Mouse (Mus musculus): ENCODE measurements around the gene Slc25a26.

- TF ChIP-seq CTCF (IDR thresholded peaks at IDR 0.05; ENCODE audit: control insufficient read depth, insufficient read depth, insufficient read length) = no peak
- TF ChIP-seq CEBPB (IDR thresholded peaks at IDR 0.05; ENCODE audit: low read depth) = no peak
- no peak for TF ChIP-seq MYOG (IDR thresholded peaks at IDR 0.05; ENCODE audit: control insufficient read depth, extremely low read depth, insufficient read length)
- TF ChIP-seq USF1 (IDR thresholded peaks at IDR 0.05; ENCODE audit: low read depth) = no peak
- no peak for TF ChIP-seq MYOD1 (IDR thresholded peaks at IDR 0.05; ENCODE audit: control insufficient read depth, insufficient read length, low read depth)
- no peak for TF ChIP-seq MAX (IDR thresholded peaks at IDR 0.05)
- TF ChIP-seq FOSL1 (IDR thresholded peaks at IDR 0.05; ENCODE audit: insufficient read depth, low read length, poor library complexity, severe bottlenecking) = no peak
Observed at GRCm38 (mm10) chr6:94594711-94595110, 94.6 kb downstream of the Slc25a26 start.
